Mouse (Mus musculus) heart, postnatal 0 days (tissue): Measurements from ENCODE around the gene Arl6ip1. TPM values are rescaled to one million over a fixed set of nuclear protein-coding genes. Genes with fewer than 3 reads are reported as not detected.

Experiments used
- ATAC-seq: fragments of 200-750 bp; cut with Nextera tagmentation; 2 replicates; pipeline ENCODE4 v1.8.0; 2017; ENCODE audit warnings: low read depth, moderate number of reproducible peaks, moderate library complexity; ENCODE audit not compliant: insufficient read depth
- DNase-seq: peaks from one replicate; pipeline ENCODE4 v3.0.0-alpha.2; 2016; ENCODE audit warnings: low spot score
- H3K27ac ChIP-seq: fragments of 300-500 bp; sonication (generic); 2 replicates; pipeline ENCODE4 v1.5.1; 2014; ENCODE audit warnings: low read depth, mild to moderate bottlenecking
- H3K27me3 ChIP-seq: fragments of 300-500 bp; sonication (generic); 2 replicates; pipeline ENCODE4 v1.6.1; 2014; ENCODE audit warnings: low read length, mixed read lengths; ENCODE audit not compliant: control insufficient read depth, insufficient read depth
- H3K36me3 ChIP-seq: fragments of 300-500 bp; sonication (generic); replicated peaks from 2 replicates; pipeline ENCODE4 v1.6.1; 2014; ENCODE audit warnings: low read length, mixed read lengths; ENCODE audit not compliant: control insufficient read depth, insufficient read depth
- H3K4me1 ChIP-seq: fragments of 300-500 bp; sonication (generic); 2 replicates; pipeline ENCODE4 v1.6.1; 2014; ENCODE audit warnings: antibody characterized with exemption; ENCODE audit not compliant: control insufficient read depth, insufficient read depth
- H3K4me2 ChIP-seq: fragments of 300-500 bp; sonication (generic); 2 replicates; pipeline ENCODE4 v1.6.1; 2014; ENCODE audit warnings: low read depth, mild to moderate bottlenecking, low read length, moderate library complexity
- H3K4me3 ChIP-seq: fragments of 300-500 bp; sonication (generic); 2 replicates; pipeline ENCODE4 v1.5.1; 2014; ENCODE audit warnings: low read depth, low read length
- H3K9ac ChIP-seq: fragments of 300-500 bp; sonication (generic); replicated peaks from 2 replicates; pipeline ENCODE4 v1.6.1; 2014; ENCODE audit warnings: low read depth, low read length, mixed read lengths
- H3K9me3 ChIP-seq: fragments of 300-500 bp; sonication (generic); replicated peaks from 2 replicates; pipeline ENCODE4 v1.6.1; 2016; ENCODE audit warnings: low read length; ENCODE audit not compliant: control insufficient read depth
- CTCF ChIP-seq: IDR thresholded peaks from 2 replicates; pipeline ENCODE4 v1.5.1; 2016; ENCODE audit warnings: antibody characterized with exemption, control low read depth, low read depth
- EP300 ChIP-seq: IDR thresholded peaks from 2 replicates; pipeline ENCODE4 v1.6.1; 2016; ENCODE audit warnings: antibody characterized with exemption, low read depth
- WGBS: fragments of 180-500 bp; shearing (Covaris S2); extraction: QIAGEN DNeasy Blood & Tissue Kit; methylation state at CpG from one replicate; pipeline ENCODE4 v1.1.7; 2014; 5-methylcytosine and 5-hydroxymethylcytosine counted together
- polyA plus RNA-seq: library from polyadenylated mRNA; unstranded; fragments of >200 nt; fragmentation: Nextera tagmentation; extraction: Ambion mirVana; gene quantifications from 2 replicates; pipeline ENCODE4 v1.2.1, GENCODE M21; 2015
- total RNA-seq: library from RNA; depleted of rRNA; stranded (reverse); fragments of >200 nt; gene quantifications from 2 replicates; pipeline ENCODE4 v1.2.3, GENCODE M21; 2014; ENCODE audit warnings: low replicate concordance; rRNA removed

The Arl6ip1 gene
- total and polyA plus RNA-seq, 2 experiments from 2014 or later = 125 to 141 TPM

GRCm38 (mm10) chr7:118079987-118080386, 49.5 kb downstream of the Arl6ip1 start:
- Histone ChIP-seq H3K36me3 (no peaks in the 10 kb centered on the region), H3K4me2 (no peak overlapping the region), H3K4me1 (no peaks in the 10 kb centered on the region), H3K27me3 (no peaks in the 10 kb centered on the region), H3K9ac (no peak overlapping the region), H3K4me3 (no peak overlapping the region), H3K9me3 (no peaks in the 10 kb centered on the region), H3K27ac (no peak overlapping the region)
- DNase-seq = no peak
- 82% methylated on average over 4 of the region's 4 CpGs for WGBS
- ATAC-seq = no peak
- TF ChIP-seq EP300 (no peak), CTCF (no peak)

GRCm38 (mm10) chr7:118079097-118079496, 50.4 kb downstream of the Arl6ip1 start:
- no peak for TF ChIP-seq EP300
- TF ChIP-seq CTCF = no peak
- Histone ChIP-seq H3K9ac (no peak overlapping the region), H3K36me3 (no peaks in the 10 kb centered on the region), H3K27me3 (no peaks in the 10 kb centered on the region), H3K27ac (no peak overlapping the region), H3K4me2 (no peak overlapping the region), H3K9me3 (no peaks in the 10 kb centered on the region), H3K4me1 (no peaks in the 10 kb centered on the region), H3K4me3 (no peak overlapping the region)
- 83% methylated on average over 5 of the region's 5 CpGs for WGBS
- no peak for ATAC-seq
- DNase-seq = no peak

Other genes with a start within 250 kb of the Arl6ip1 start
- gene Rps15a, start 13.5 kb downstream of the Arl6ip1 start, total RNA-seq = 366 and 413 TPM in 2 replicates
- 397 and 415 TPM in 2 replicates for gene Rps15a, start 13.5 kb downstream of the Arl6ip1 start, polyA plus RNA-seq
- 35.2 and 36.6 TPM in 2 replicates for gene Smg1, start 114.0 kb upstream of the Arl6ip1 start, total RNA-seq
- 8.4 and 8.7 TPM in 2 replicates for gene Smg1, start 114.0 kb upstream of the Arl6ip1 start, polyA plus RNA-seq